Mouse (Mus musculus): ENCODE results near the gene Cbl. TPM values are rescaled to one million over a fixed set of nuclear protein-coding genes. Genes with fewer than 3 reads are reported as not detected.

Cbl gene
- total RNA-seq, 4 experiments from 2014 or later: 14.8 to 18.9 (median 17.4) TPM

- DNase-seq (ENCODE audit: low spot score): no peak
Measured at GRCm38 (mm10) chr9:44106182-44106581, 127.7 kb downstream of the Cbl start.

- no peak for DNase-seq (ENCODE audit: low spot score)
Measured at GRCm38 (mm10) chr9:44105781-44106180, 128.1 kb downstream of the Cbl start.

- DNase-seq (ENCODE audit: low spot score): no peak
Measured at GRCm38 (mm10) chr9:44104881-44105280, 129.0 kb downstream of the Cbl start.

DNA sequence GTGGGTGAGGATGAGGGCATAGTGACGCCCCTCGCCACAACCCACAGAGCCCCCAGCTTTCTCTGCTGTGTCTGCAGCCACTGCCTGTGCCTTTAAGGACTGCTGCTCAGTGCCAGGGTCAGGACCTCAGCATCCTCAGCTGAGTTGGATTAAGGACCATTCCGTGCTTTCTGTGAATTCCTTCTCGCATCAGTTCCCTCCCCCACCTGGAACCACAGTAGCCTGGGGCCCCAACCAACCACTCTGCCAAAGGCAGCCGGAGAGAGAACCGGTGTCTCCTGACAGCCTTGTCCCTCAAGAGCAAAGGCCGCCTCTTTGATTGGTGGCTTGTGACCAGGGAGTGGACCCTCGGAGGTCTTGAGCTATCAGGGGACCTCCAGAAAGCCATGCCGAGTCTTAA, 132.4 kb downstream of the Cbl start, which contains the start of gene Mfrp:
TSS of gene Mfrp (plus strand) at position 240 of the 400 bp plus-strand sequence.
- no peak for DNase-seq (ENCODE audit: low spot score)

- DNase-seq (ENCODE audit: low spot score): no peak
Measured at GRCm38 (mm10) chr9:44096536-44096935, 137.3 kb downstream of the Cbl start.

GRCm38 (mm10) chr9:44095781-44096180, 138.1 kb downstream of the Cbl start:
- DNase-seq (ENCODE audit: low spot score): no peak

DNA sequence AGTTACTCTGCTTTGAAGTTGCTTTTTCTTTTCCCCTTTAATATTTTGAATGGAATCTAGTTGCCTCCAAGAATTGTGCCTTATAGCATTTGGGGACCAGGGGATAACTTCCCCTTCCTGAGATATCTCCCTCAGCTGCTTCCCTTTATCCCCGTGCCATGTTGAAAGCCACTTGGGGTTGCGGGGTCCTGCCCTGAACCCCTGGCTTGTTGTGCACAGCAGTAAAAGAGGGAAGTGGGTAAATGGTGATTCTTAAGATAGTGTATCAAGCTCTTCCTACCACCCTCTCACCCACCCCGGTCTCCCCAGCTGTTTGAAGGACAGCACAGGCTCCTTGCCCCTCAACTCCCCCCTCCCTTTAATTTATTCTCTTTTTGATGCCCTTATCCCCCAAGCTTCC, 139.1 kb downstream of the Cbl start:
- DNase-seq (ENCODE audit: low spot score): no peak

- DNase-seq (ENCODE audit: low spot score): no peak
Measured at GRCm38 (mm10) chr9:44093612-44094503, 140.0 kb downstream of the Cbl start.

Other genes starting within 250 kb of the Cbl start
- 10 to 100 TPM in 2 of 4 experiments, 1 to 10 TPM in 2; 8.9 to 12.4 (median 11.0) TPM for gene Thy1, start 190.7 kb downstream of the Cbl start, total RNA-seq (2022)
- 100 to 1,000 TPM; 160 to 205 (median 195) TPM for gene Usp2, start 167.0 kb downstream of the Cbl start, total RNA-seq (2022)
- gene Mfrp, start 132.3 kb downstream of the Cbl start, total RNA-seq (2022): not detected
- 10 to 100 TPM in 1 of 4 experiments, 1 to 10 TPM in 3; 7.6 to 12.9 (median 8.9) TPM for gene C1qtnf5, start 126.8 kb downstream of the Cbl start, total RNA-seq (2022)
- under 1 TPM; 0.11 to 0.47 (median 0.30) TPM for gene Gm49380, start 120.5 kb downstream of the Cbl start, total RNA-seq (2022)
- gene Rnf26, start 120.5 kb downstream of the Cbl start, total RNA-seq (2022): 1 to 10 TPM; 5.2 to 7.0 (median 6.4) TPM
- 10 to 100 TPM; 20.5 to 35.2 (median 28.1) TPM for gene Mcam, start 99.6 kb downstream of the Cbl start, total RNA-seq (2022)
- not detected for gene Ccdc153, start 6.6 kb upstream of the Cbl start, total RNA-seq (2022)
- 1 to 10 TPM; 3.6 to 7.1 (median 6.0) TPM for gene Pdzd3, start 17.4 kb upstream of the Cbl start, total RNA-seq (2022)
- gene Nlrx1, start 34.5 kb upstream of the Cbl start, total RNA-seq (2022): 10 to 100 TPM; 20.3 to 25.8 (median 24.9) TPM
- gene Abcg4, start 54.6 kb upstream of the Cbl start, total RNA-seq (2022): 1 to 10 TPM in 1 of 4 experiments, under 1 TPM in 3; 0.30 to 1.5 (median 0.52) TPM
- gene Hinfp, start 71.6 kb upstream of the Cbl start, total RNA-seq (2022): 1 to 10 TPM; 4.5 to 7.2 (median 6.3) TPM
- 10 to 100 TPM; 12.7 to 19.2 (median 14.1) TPM for gene C2cd2l, start 86.2 kb upstream of the Cbl start, total RNA-seq (2022)
- 10 to 100 TPM; 19.4 to 23.5 (median 20.5) TPM for gene Dpagt1, start 92.0 kb upstream of the Cbl start, total RNA-seq (2022)
- 10 to 100 TPM; 10.5 to 12.3 (median 11.4) TPM for gene H2afx, start 100.6 kb upstream of the Cbl start, total RNA-seq (2022)
- gene Hmbs, start 110.2 kb upstream of the Cbl start, total RNA-seq (2022): 10 to 100 TPM; 42.1 to 48.8 (median 45.4) TPM
- 10 to 100 TPM; 15.3 to 20.2 (median 16.5) TPM for gene Vps11, start 127.6 kb upstream of the Cbl start, total RNA-seq (2022)
- gene Hyou1, start 145.4 kb upstream of the Cbl start, total RNA-seq (2022): 10 to 100 TPM; 50.4 to 82.6 (median 67.0) TPM
- 10 to 100 TPM; 22.5 to 24.5 (median 22.9) TPM for gene Slc37a4, start 162.8 kb upstream of the Cbl start, total RNA-seq (2022)
- gene Rps25, start 173.1 kb upstream of the Cbl start, total RNA-seq (2022): 100 to 1,000 TPM; 784 to 974 (median 849) TPM
- 10 to 100 TPM; 38.3 to 42.9 (median 41.2) TPM for gene Trappc4, start 173.6 kb upstream of the Cbl start, total RNA-seq (2022)
- gene Ccdc84, start 184.5 kb upstream of the Cbl start, total RNA-seq (2022): 1 to 10 TPM; 4.9 to 8.0 (median 5.5) TPM
- not detected for gene Foxr1, start 207.1 kb upstream of the Cbl start, total RNA-seq (2022)
- gene Upk2, start 220.9 kb upstream of the Cbl start, total RNA-seq (2022): under 1 TPM in 2 of 4 experiments, not detected in 2; 0.26 to 0.28 TPM
- 10 to 100 TPM; 51.6 to 56.9 (median 53.9) TPM for gene Bcl9l, start 248.8 kb upstream of the Cbl start, total RNA-seq (2022)